Mouse (Mus musculus) bone marrow macrophage, adult 2 months (primary cell): ENCODE results near the gene Ano10. TPM values are rescaled to one million over a fixed set of nuclear protein-coding genes. Genes with fewer than 3 reads are reported as not detected.
A peak's percentile ranks its signal among the peaks of the same experiment; 100 is the strongest.

Experiments used
- H3K27ac ChIP-seq: 2 replicates; pipeline ENCODE4 v1.5.1; 2012; ENCODE audit warnings: low read depth, low read length; ENCODE audit not compliant: insufficient read depth
- H3K4me1 ChIP-seq: 2 replicates; pipeline ENCODE4 v1.6.1; 2012; ENCODE audit warnings: low read length; ENCODE audit not compliant: control insufficient read depth, insufficient read depth
- H3K4me3 ChIP-seq: 2 replicates; pipeline ENCODE4 v1.5.1; 2012; ENCODE audit warnings: mild to moderate bottlenecking, low read length, moderate library complexity; ENCODE audit not compliant: insufficient read depth
- CTCF ChIP-seq: IDR thresholded peaks from 2 replicates; pipeline ENCODE4 v1.5.1; 2012; ENCODE audit warnings: low read depth, mild to moderate bottlenecking, low read length, moderate library complexity
- POLR2A ChIP-seq: IDR thresholded peaks from 2 replicates; pipeline ENCODE4 v1.6.1; 2012; ENCODE audit warnings: mild to moderate bottlenecking, low read depth, low read length, borderline replicate concordance
- polyA plus RNA-seq: library from polyadenylated mRNA; stranded (reverse); fragments of >200 nt; gene quantifications from 2 replicates; pipeline ENCODE4 v1.2.4, GENCODE M21; 2012; ENCODE audit not compliant: missing spikeins, insufficient read depth, insufficient read length

The Ano10 gene
- polyA plus RNA-seq, 1 experiment = 24.7 TPM

- peaks cover 5% of the 10 kb centered on the region for H3K4me1 ChIP-seq
- no peak overlapping the region for H3K4me3 ChIP-seq
- no peak overlapping the region for H3K27ac ChIP-seq
Observed at GRCm38 (mm10) chr9:122193823-122194222, 100.4 kb downstream of the Ano10 start.

GRCm38 (mm10) chr9:122193361-122193760, 100.9 kb downstream of the Ano10 start:
- TF ChIP-seq CTCF (no peak), POLR2A (no peak)
- H3K27ac ChIP-seq = no peak overlapping the region
- peaks cover 10% of the 10 kb centered on the region for H3K4me1 ChIP-seq
- no peak overlapping the region for H3K4me3 ChIP-seq

More at GRCm38 (mm10) chr9:122193823-122194222, 100.4 kb downstream of the Ano10 start:
- TF ChIP-seq CTCF (no peak), POLR2A (no peak)

DNA sequence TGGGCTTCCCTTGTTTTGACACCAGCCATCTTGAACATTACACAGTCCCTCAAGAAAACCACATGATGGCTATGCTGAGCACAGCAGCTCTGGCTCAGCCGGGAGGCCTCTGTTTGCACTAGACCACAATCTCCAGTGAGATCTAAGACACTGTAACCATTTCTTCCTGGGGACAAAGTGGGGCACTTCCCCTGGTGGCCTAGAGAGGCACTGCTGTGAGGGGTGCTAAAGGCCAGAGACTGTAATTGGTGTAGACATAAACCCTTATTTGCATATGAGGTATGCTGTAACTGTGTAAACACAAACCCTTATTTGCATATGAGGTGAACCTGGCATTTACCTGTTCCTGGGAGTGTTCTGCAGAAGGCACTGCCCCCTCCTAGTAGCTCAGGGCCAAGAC, 105.5 kb downstream of the Ano10 start:
- H3K27ac ChIP-seq = peak overlapping the region; percentile 5; the same call in 1 of the 2 replicates
- no peak overlapping the region for H3K4me3 ChIP-seq
- TF ChIP-seq POLR2A = no peak
- TF ChIP-seq CTCF = no peak
- peaks cover 32% of the 10 kb centered on the region for H3K4me1 ChIP-seq

- H3K27ac ChIP-seq = peak overlapping the region; percentile 50
- TF ChIP-seq POLR2A = no peak
- no peak for TF ChIP-seq CTCF
- H3K4me3 ChIP-seq = no peak overlapping the region
- H3K4me1 ChIP-seq = peaks cover 32% of the 10 kb centered on the region
Observed at GRCm38 (mm10) chr9:122187451-122187921, 106.7 kb downstream of the Ano10 start.

GRCm38 (mm10) chr9:122186643-122187226, 107.5 kb downstream of the Ano10 start:
- Histone ChIP-seq H3K4me3 (no peak overlapping the region), H3K4me1 (peaks cover 32% of the 10 kb centered on the region), H3K27ac (0 out of 2 replicates have a peak overlapping the region, but pooled peaks have one; percentile 7)
- no peak for TF ChIP-seq POLR2A
- TF ChIP-seq CTCF = no peak

GRCm38 (mm10) chr9:122185953-122186352, 108.3 kb downstream of the Ano10 start:
- Histone ChIP-seq H3K4me1 (peaks cover 32% of the 10 kb centered on the region), H3K27ac (no peak overlapping the region)

GRCm38 (mm10) chr9:122185061-122185460, 109.2 kb downstream of the Ano10 start:
- no peak overlapping the region for H3K27ac ChIP-seq

More at GRCm38 (mm10) chr9:122185953-122186352, 108.3 kb downstream of the Ano10 start:
- TF ChIP-seq CTCF (no peak), POLR2A (no peak)
- no peak overlapping the region for H3K4me3 ChIP-seq

GRCm38 (mm10) chr9:122184329-122184728, 109.9 kb downstream of the Ano10 start:
- Histone ChIP-seq H3K4me1 (peaks cover 42% of the 10 kb centered on the region), H3K4me3 (no peak overlapping the region), H3K27ac (no peak overlapping the region)
- TF ChIP-seq CTCF (no peak), POLR2A (no peak)

More at GRCm38 (mm10) chr9:122185061-122185460, 109.2 kb downstream of the Ano10 start:
- Histone ChIP-seq H3K4me1 (peaks cover 38% of the 10 kb centered on the region), H3K4me3 (no peak overlapping the region)
- TF ChIP-seq CTCF (peak; percentile 47), POLR2A (no peak)

DNA sequence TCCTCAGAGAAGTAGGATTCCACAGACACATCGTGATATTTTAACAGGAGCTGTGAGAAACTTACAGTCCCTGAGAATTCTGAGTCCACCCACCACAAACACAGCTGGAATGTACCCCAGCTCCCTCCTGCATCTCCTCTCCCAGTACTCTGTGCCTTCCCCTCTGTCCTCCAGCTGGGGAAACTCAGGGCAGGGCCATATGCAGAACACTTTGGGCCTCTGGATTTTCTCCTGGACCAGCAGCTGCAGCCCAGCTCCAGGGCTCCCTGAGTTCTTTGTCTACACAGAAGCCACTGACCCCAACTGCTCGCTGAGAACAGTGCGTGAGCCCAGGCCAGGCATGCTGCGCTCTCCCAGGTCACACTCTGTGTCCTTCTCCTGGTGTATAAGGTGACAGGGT, 111.1 kb downstream of the Ano10 start:
- Histone ChIP-seq H3K4me1 (peaks cover 31% of the 10 kb centered on the region), H3K27ac (no peak overlapping the region), H3K4me3 (no peak overlapping the region)
- TF ChIP-seq POLR2A = no peak
- no peak for TF ChIP-seq CTCF

DNA sequence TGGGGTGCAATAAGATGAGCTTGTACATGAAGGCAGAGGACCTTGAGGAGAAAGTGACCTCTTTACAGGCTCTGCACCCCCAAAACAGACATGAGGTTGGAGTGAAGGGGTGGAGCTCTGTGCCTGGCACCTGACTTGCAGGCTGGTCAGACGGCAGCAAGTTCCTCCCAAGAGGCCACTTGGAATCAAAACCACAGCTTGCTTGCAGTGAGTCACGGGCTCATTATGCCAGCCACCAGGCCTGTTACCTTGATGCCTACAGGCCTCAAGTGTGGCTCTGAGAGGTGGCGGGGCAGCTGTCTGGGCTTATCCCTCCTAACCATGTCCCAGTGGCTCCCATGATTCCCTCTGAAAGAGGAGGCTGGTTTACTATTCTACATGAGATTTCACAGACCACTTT, 114.1 kb downstream of the Ano10 start:
- Histone ChIP-seq H3K4me1 (peaks cover 11% of the 10 kb centered on the region), H3K4me3 (no peak overlapping the region), H3K27ac (no peak overlapping the region)
- TF ChIP-seq POLR2A (no peak), CTCF (no peak)

GRCm38 (mm10) chr9:122178427-122178826, 115.8 kb downstream of the Ano10 start:
- H3K4me1 ChIP-seq = peaks cover 11% of the 10 kb centered on the region

More at GRCm38 (mm10) chr9:122178427-122178826, 115.8 kb downstream of the Ano10 start:
- Histone ChIP-seq H3K4me3 (no peak overlapping the region), H3K27ac (no peak overlapping the region)
- no peak for TF ChIP-seq CTCF
- TF ChIP-seq POLR2A = no peak
